8 mouse cellular contexts compared by ENCODE assay signal in genomic region chr7:104646841-104647482, GRCm38 (mm10). TPM values are rescaled to one million over a fixed set of nuclear protein-coding genes. Genes with fewer than 3 reads are reported as not detected.
DNase-seq lines count a peak whose midpoint lies in the region; ATAC-seq and TF ChIP-seq lines count a peak whose summit lies in the region.

Gene Olfr658, minus strand, starts transcription at chr7:104647305.

- H3K36me3 ChIP-seq in hindbrain, embryonic 16.5 days (ENCODE audit: control insufficient read depth, insufficient read depth, low read length) = no peaks in the 10 kb centered on the region

- H3K4me2 ChIP-seq in hindbrain, embryonic 16.5 days (ENCODE audit: low read length) = peak within 1 kb of the TSS; percentile 56

- no peak within 1 kb of the TSS for H3K27ac ChIP-seq in cerebellum, adult 2 months (ENCODE audit: insufficient read depth, low read length)
- no peak within 1 kb of the TSS for H3K27ac ChIP-seq in hindbrain, embryonic 16.5 days (ENCODE audit: low read depth, low read length)

- H3K27me3 ChIP-seq in cerebellum, adult 2 months (ENCODE audit: control insufficient read depth, insufficient read depth, low read length) = no peaks in the 10 kb centered on the region
- H3K27me3 ChIP-seq in hindbrain, embryonic 16.5 days (replicated peaks; ENCODE audit: control insufficient read depth, insufficient read depth, low read length) = no peaks in the 10 kb centered on the region

- TF ChIP-seq POLR2A in cerebellum, adult 2 months (IDR thresholded peaks at IDR 0.05; ENCODE audit: borderline replicate concordance, insufficient read depth, low read length) = no peak

- H3K9me3 ChIP-seq in hindbrain, embryonic 16.5 days (ENCODE audit: control insufficient read depth, low read length) = no peaks in the 10 kb centered on the region

- H3K4me1 ChIP-seq in cerebellum, adult 2 months (ENCODE audit: control insufficient read depth, insufficient read depth, low read length) = no peaks in the 10 kb centered on the region
- no peaks in the 10 kb centered on the region for H3K4me1 ChIP-seq in hindbrain, embryonic 16.5 days (ENCODE audit: control insufficient read depth, insufficient read depth, low read depth, low read length)

- no peak for TF ChIP-seq CTCF in cerebellum, adult 2 months (IDR thresholded peaks at IDR 0.05; ENCODE audit: borderline replicate concordance, insufficient read depth, low read depth, low read length)

- H3K4me3 ChIP-seq in cerebellum, adult 2 months (replicated peaks; ENCODE audit: insufficient read depth, low read depth, low read length) = no peak within 1 kb of the TSS
- peak within 1 kb of the TSS; percentile 35 for H3K4me3 ChIP-seq in hindbrain, embryonic 16.5 days (ENCODE audit: low read length)

- H3K9ac ChIP-seq in hindbrain, embryonic 16.5 days (ENCODE audit: low read depth, low read length) = no peak within 1 kb of the TSS; the same call in 1 of the 2 replicates

- peak; percentile 48 for DNase-seq in R1 (ENCODE audit: low read depth, low spot score)
- DNase-seq in cerebellum, adult 2 months = peak; percentile 8 to 16
- peak; percentile 38 for DNase-seq in forelimb bud, embryonic 11.5 days (ENCODE audit: low read depth, low spot score)
- peak; percentile 7 to 29 for DNase-seq in left cerebral cortex, adult 18-20 months (ENCODE audit: low spot score in 2 of 2)
- peak; percentile 1 for DNase-seq in lung, postnatal 25 days (ENCODE audit: low spot score)
- DNase-seq in right cerebral cortex, adult 2 months (ENCODE audit: low spot score in 2 of 2) = peak; percentile 6 to 8
- no peak for DNase-seq in gastrocnemius, adult 18-20 months (ENCODE audit: low spot score)

- 21% methylated on average over 22 of the region's 22 CpGs for WGBS in cerebellum, adult 2 months
- WGBS in hindbrain, embryonic 16.5 days = 26% methylated on average over 22 of the region's 22 CpGs

- peak; percentile 91 for ATAC-seq in hindbrain, embryonic 16.5 days

RNA-seq across cellular contexts. Expression of gene Olfr658, which starts in this region (rescaled TPM):
- 0.25 and 0.52 TPM in 2 replicates for polyA plus RNA-seq in cerebellum, adult 2 months (2012; rRNA removed)
- 0.16 and 0.25 TPM in 2 replicates for polyA plus RNA-seq in hindbrain, embryonic 16.5 days (2015; fragmentation: Nextera tagmentation; extraction: Ambion mirVana)
- not detected for total RNA-seq in left cerebral cortex, adult 18-20 months (2021)
- total RNA-seq in gastrocnemius, adult 18-20 months (2021) = not detected

Comparison
In these comparisons a context has a peak if more than half of its experiments do, and no peak if none do; other contexts are left out.
1. Peak in DNase-seq in cerebellum, adult 2 months; RNA of the gene not detected or under 1 TPM.
2. Peak in ATAC-seq, H3K4me3 ChIP-seq and H3K4me2 ChIP-seq in hindbrain, embryonic 16.5 days; RNA of the gene not detected or under 1 TPM.
3. Peak in DNase-seq in left cerebral cortex, adult 18-20 months; RNA of the gene not detected or under 1 TPM.